Mouse (Mus musculus) adrenal gland, adult 2 months (tissue): Measurements from ENCODE around the gene Mtf1. TPM values are rescaled to one million over a fixed set of nuclear protein-coding genes. Genes with fewer than 3 reads are reported as not detected.

Experiments used
- DNase-seq: peaks from one replicate; pipeline ENCODE4 v3.0.0; 2021
- polyA plus RNA-seq: library from polyadenylated mRNA; depleted of rRNA; stranded (reverse); fragments of >200 nt; gene quantifications from 2 replicates; pipeline ENCODE4 v1.2.3, GENCODE M21; 2012; rRNA removed
- total RNA-seq, 2 experiments: library from RNA; stranded (reverse); gene quantifications; 2 replicates each; pipeline ENCODE4 v1.2.3; 2021

Gene Mtf1
- total and polyA plus RNA-seq, 3 experiments = 7.1 to 25.3 (median 22.8) TPM

DNA sequence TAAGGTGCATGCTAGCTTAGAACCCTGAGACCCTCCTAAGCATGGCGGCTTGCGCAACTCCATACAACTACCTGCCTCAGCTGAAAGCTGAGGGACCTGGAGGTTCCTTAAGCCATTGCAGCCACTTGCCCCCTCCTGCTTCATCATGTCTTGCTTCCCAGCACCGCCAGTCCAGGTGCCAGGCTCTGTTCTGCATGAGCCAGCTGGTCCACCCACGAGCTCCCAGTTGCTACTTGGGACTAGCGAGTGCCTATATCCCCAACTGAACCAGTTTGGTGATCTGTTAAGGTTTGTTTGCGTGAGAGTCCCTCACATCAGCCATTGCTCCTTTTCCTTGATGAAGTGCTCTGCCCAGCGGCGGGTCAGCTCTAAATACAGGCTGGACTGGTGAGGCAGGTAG lies 54.4 kb downstream of the Mtf1 start:
- DNase-seq = no peak

DNA sequence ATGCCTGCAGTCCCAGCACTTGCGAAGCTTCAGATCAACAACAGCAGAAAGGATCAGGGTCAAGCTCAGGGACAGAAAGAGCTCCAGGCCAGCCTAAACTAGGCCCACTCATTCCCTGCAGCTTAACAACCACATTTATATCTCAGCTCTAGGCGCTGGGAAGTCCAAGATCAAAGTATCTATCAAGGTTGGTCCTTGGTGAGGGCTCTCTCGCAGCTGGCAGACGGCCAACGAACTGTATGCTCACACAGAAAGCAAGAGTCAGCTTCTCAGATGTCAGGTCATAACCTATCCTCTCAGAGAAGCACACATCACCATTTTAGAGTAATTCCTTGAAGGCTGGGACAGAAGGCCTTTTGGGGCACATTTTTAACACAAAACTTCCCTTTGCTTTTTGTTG lies 56.5 kb downstream of the Mtf1 start:
- peak; percentile 84 for DNase-seq

GRCm38 (mm10) chr4:124860446-124860845 lies 58.5 kb downstream of the Mtf1 start:
- DNase-seq = peak; percentile 82

- no peak for DNase-seq
These were observed 59.6 kb downstream of the Mtf1 start, which contains the start of gene Maneal for GRCm38 (mm10) chr4:124861283-124862188. Gene Maneal, minus strand, starts transcription at chr4:124862171.

- no peak for DNase-seq
These were observed 70.8 kb downstream of the Mtf1 start for GRCm38 (mm10) chr4:124872719-124873118.

- DNase-seq = no peak
These were observed 78.7 kb downstream of the Mtf1 start, which contains the start of gene Epha10 for GRCm38 (mm10) chr4:124880599-124880998. Gene Epha10, plus strand, starts transcription at chr4:124880899.

DNA sequence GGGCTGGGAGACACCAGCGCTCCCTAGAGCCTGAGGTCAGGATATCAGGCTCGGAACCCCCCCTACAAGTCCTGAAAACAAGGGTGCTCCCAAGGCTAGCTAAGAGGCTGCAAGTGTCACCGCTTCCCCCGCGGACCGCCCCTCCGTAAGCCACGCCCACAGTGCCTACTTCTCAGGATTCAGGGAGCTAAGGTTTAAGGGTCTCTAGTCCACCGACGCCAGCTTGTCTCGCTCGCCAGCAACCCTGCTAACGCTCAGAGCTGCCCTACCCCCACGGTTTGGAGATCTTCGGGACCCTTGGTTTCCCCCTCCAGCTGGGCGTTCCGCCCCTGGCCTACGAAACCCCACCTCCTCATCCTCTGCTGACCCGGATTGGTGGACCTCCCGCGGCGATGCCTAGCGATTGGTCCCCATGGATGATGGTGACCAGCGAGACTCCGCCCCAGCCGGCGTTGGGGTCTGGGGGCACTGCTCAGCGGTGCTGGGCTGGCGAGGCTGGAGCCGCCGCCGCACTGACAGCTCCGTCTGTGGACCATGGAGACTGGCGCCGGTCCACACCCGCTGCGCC lies 79.5 kb downstream of the Mtf1 start:
- DNase-seq = peak; percentile 28

DNA sequence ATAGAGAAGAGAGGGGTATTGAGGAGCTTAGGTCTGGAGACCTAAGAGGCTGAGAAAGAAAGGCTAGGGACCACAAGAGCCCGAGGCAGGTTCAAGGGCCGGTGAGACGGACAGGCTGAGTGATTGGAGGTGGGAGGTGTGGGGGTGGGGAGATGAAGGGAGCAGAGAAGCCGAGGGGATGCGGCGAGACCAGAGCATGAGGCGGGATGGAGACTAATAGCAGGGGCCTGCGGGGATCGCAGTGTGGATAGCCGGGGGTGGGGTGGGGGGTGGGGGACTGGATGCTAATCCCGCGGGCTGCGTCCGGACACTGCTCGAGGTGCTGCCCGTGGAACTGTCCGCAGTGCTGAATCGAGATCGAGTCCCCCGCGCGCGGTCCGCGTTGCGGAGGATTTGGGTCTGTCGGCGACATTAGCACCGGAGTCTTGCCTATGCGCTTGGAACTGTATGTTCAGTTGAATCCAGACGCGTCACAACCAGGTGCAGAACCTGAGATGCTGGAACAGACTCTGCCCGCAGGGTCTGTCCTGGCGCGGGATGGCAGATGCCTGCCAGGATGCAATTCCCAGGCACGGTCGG lies 80.3 kb downstream of the Mtf1 start:
- peak; percentile 56 for DNase-seq

DNA sequence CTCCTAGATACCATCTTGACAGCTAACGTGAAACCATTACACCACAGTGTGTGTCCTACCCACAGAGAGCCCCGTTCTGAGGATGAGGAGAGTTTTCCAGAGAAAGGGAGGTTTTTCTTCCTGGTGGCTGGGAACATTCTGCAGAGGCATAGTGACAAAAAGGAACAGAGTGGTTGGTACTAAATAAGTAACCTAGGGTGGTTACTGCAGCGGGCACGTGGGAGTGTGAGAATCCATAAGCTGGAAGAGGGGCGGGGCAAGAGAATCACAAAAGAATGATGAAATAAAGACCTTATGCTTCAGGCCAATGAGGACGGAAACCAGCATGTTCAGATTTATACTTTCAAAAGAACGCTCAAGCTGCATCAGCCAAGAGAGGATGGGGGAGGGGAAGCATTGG lies 86.8 kb downstream of the Mtf1 start:
- DNase-seq = no peak

GRCm38 (mm10) chr4:124889935-124890334 lies 88.0 kb downstream of the Mtf1 start:
- DNase-seq = no peak

- no peak for DNase-seq
These were observed 88.9 kb downstream of the Mtf1 start for GRCm38 (mm10) chr4:124890831-124891230.

GRCm38 (mm10) chr4:124893769-124894168 lies 91.9 kb downstream of the Mtf1 start:
- DNase-seq = no peak

DNA sequence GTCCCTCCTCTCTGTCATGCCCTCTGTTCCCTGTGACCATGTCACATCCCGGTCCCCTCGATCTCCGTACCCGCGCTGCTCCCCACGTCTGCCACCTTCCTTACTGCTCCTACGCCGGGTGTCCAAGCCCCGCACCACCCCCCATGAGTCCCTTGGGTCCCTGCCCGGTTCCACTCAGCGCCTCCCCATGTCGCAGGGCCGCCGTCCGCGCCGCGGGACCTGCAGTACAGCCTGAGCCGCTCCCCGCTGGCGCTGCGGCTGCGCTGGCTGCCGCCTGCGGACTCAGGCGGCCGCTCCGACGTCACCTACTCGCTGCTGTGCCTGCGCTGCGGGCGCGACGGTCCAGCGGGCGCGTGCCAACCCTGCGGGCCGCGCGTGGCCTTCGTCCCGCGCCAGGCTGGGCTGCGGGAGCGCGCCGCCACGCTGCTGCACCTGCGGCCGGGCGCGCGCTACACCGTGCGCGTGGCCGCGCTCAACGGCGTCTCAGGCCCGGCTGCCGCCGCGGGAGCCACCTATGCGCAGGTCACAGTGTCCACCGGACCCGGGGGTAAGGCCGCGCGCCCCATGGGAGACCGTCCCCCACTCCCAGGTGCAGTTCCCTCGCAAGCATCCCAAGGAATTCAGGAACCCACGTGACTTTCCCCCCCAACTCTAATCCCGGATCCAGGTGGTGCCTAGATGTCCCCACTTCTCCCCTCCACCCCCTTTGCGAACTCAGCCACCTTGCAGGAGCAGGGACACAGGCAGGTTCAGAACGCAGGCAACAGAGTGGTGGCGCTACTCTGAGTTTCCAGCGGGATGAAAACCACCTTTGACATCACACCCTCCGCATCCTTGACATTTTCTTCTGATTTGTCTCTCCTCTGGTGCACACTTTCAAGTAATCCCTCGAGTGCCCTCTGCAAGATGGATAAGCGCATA lies 92.9 kb downstream of the Mtf1 start:
- peak; percentile 35 for DNase-seq

- DNase-seq = no peak
These were observed 96.5 kb downstream of the Mtf1 start for GRCm38 (mm10) chr4:124898428-124898827.

Other genes starting within 250 kb of the Mtf1 start
- not detected for gene 3100002H09Rik, start 191.3 kb upstream of the Mtf1 start, total RNA-seq
- gene 3100002H09Rik, start 191.3 kb upstream of the Mtf1 start, polyA plus RNA-seq = not detected in 2 replicates
- under 1 TPM in 1 of 2 experiments, not detected in 1; 0.10 TPM for gene Pou3f1, start 145.3 kb upstream of the Mtf1 start, total RNA-seq
- gene Pou3f1, start 145.3 kb upstream of the Mtf1 start, polyA plus RNA-seq = 0.15 and 0.26 TPM in 2 replicates
- gene Utp11, start 108.5 kb upstream of the Mtf1 start, total RNA-seq = 10 to 100 TPM; 33.4 to 33.5 TPM
- 2.0 and 2.1 TPM in 2 replicates for gene Utp11, start 108.5 kb upstream of the Mtf1 start, polyA plus RNA-seq
- gene Fhl3, start 101.4 kb upstream of the Mtf1 start, total RNA-seq = 10 to 100 TPM in 1 of 2 experiments, 1 to 10 TPM in 1; 6.6 to 15.7 TPM
- gene Fhl3, start 101.4 kb upstream of the Mtf1 start, polyA plus RNA-seq = 23.6 and 27.6 TPM in 2 replicates
- gene Sf3a3, start 87.3 kb upstream of the Mtf1 start, total RNA-seq = 10 to 100 TPM; 30.6 to 40.0 TPM
- 2.8 and 3.8 TPM in 2 replicates for gene Sf3a3, start 87.3 kb upstream of the Mtf1 start, polyA plus RNA-seq
- 10 to 100 TPM; 20.1 to 26.0 TPM for gene Inpp5b, start 60.3 kb upstream of the Mtf1 start, total RNA-seq
- 11.9 and 16.3 TPM in 2 replicates for gene Inpp5b, start 60.3 kb upstream of the Mtf1 start, polyA plus RNA-seq
- gene Yrdc, start 48.6 kb downstream of the Mtf1 start, total RNA-seq = 10 to 100 TPM; 34.9 to 39.5 TPM
- 45.0 and 48.5 TPM in 2 replicates for gene Yrdc, start 48.6 kb downstream of the Mtf1 start, polyA plus RNA-seq
- 10 to 100 TPM; 29.3 to 47.0 TPM for gene 1110065P20Rik, start 49.1 kb downstream of the Mtf1 start, total RNA-seq
- gene 1110065P20Rik, start 49.1 kb downstream of the Mtf1 start, polyA plus RNA-seq = 63.4 and 70.0 TPM in 2 replicates
- gene Maneal, start 60.1 kb downstream of the Mtf1 start, total RNA-seq = 1 to 10 TPM; 4.7 TPM
- gene Maneal, start 60.1 kb downstream of the Mtf1 start, polyA plus RNA-seq = 5.9 and 6.5 TPM in 2 replicates
- gene Epha10, start 78.8 kb downstream of the Mtf1 start, total RNA-seq = 1 to 10 TPM; 1.7 to 2.9 TPM
- gene Epha10, start 78.8 kb downstream of the Mtf1 start, polyA plus RNA-seq = 3.3 TPM in 2 replicates
- 10 to 100 TPM; 10.3 to 15.3 TPM for gene 9930104L06Rik, start 134.9 kb downstream of the Mtf1 start, total RNA-seq
- gene 9930104L06Rik, start 134.9 kb downstream of the Mtf1 start, polyA plus RNA-seq = 13.2 and 21.1 TPM in 2 replicates
- 1 to 10 TPM; 2.0 to 4.8 TPM for gene Cdca8, start 137.2 kb downstream of the Mtf1 start, total RNA-seq
- 3.7 and 4.1 TPM in 2 replicates for gene Cdca8, start 137.2 kb downstream of the Mtf1 start, polyA plus RNA-seq
- gene Rspo1, start 184.3 kb downstream of the Mtf1 start, total RNA-seq = 1 to 10 TPM; 5.1 to 7.5 TPM
- 6.8 and 7.1 TPM in 2 replicates for gene Rspo1, start 184.3 kb downstream of the Mtf1 start, polyA plus RNA-seq
- gene Gnl2, start 214.5 kb downstream of the Mtf1 start, total RNA-seq = 10 to 100 TPM; 41.5 to 59.6 TPM
- 6.6 and 7.2 TPM in 2 replicates for gene Gnl2, start 214.5 kb downstream of the Mtf1 start, polyA plus RNA-seq